Mouse (Mus musculus): ENCODE data around the gene Gm10073.

Gene Gm10073

DNA sequence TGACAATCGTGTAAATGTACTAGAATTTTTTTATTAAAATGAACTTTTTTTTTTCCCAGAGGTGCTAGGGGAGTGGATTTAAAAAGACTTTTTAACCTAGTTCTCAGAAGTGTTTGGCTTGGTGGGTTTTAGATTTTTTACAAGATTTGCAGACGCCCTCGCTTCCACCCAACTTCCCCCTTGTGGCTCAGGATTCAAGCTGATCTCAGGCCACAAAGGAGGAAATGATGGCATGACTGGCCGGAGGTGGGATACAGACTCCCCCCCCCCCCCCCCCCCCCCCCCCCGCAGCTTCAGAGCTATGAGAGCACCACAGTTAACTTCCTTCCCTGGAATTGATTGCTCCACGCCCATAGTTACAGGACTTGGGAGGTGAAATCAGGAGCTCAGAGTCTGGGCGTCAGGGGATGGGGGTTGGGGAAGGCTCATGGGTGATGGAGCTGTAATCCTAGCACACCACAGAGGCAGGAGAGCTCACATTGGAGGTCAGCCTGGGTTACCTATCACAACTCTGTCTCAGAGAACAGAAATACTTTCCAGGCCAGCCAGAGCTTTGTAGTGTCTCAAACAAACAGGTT, 17.1 kb downstream of the Gm10073 start:
- DNase-seq (ENCODE audit: low read depth, low spot score): no peak

DNA sequence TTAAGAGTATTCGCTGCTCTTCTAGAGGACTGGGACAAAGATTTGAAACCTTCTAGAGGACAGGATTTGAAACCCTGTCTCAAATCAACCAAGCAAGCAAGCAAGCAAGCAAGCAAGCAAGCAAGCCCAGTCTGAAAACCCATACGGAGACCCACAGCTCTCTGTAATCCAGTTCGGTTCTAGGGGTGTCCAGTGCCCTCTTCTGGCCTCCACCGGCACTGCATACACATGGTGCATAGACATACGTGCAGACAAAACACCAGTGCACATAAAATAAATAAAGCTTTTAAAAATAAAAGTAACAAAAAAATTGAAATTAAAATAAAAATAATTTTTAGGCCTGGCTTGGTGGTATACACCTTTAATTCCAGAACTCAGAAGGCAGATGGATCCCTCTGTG, 19.2 kb downstream of the Gm10073 start:
- no peak for DNase-seq (ENCODE audit: low read depth, low spot score)

DNA sequence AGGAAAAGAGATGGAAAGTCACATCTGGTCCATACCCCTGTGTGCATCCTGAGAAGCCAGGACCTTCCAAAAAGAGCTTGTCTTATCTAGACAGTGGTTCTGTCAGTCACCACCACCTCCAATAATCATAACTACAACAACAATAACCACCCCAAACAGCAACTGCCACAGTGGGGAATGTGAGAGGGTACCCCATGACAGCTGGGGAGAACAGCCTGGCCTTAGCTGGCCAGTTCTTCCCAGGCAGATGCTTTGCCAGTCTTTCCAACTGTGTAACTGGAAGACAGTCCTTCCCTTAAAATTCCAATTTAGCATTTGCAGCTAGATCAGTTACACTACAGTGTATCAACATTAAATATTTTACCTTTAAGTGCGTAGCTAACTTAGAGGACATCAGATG, 22.4 kb downstream of the Gm10073 start:
- no peak for DNase-seq (ENCODE audit: low read depth, low spot score)

DNA sequence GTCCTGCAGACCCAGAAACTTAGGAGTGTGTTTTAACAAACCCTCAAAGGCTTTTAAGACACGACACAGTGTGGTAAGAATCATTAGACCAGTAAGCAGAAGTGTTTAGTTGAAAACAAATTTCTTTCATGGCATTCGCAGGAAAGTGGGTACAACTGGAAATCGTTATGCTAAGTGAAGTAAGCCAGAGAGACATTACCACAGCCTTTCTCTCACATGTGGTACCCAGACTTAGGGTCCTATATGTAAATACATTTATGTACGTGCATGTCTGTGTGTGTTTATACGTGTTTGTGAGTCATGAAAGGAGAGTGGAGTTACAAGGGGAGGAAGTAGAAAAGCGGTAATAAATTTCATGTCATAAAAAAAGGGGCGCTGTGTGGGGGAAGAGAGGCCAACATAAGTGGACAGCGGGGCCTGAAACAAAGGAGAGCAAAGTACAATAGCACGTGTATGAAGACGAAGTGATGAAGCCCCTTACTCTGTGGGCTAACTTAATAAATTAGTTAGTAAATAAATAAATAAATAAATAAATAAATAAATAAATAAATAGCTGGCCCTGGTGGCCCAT, 24.8 kb downstream of the Gm10073 start:
- no peak for DNase-seq (ENCODE audit: low read depth, low spot score)

DNA sequence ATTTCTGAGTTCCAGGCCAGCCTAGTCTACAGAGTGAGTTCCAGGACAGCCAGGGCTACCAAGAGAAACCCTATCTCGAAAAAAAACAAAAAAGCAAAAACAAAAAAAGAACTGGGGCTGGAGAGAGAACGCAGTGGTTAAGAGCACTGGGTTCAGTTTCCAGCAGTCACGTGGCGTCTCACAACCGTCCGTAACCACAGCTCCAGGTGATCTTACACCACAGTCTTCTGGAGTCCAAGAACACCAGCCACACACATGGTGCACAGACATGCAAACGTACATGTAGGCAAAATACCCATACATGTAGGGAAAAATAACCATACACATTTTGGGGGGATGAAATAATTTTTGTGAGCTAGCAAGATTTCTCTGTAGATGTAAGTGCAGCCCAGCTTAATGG, 26.5 kb downstream of the Gm10073 start:
- DNase-seq (ENCODE audit: low read depth, low spot score): no peak

DNA sequence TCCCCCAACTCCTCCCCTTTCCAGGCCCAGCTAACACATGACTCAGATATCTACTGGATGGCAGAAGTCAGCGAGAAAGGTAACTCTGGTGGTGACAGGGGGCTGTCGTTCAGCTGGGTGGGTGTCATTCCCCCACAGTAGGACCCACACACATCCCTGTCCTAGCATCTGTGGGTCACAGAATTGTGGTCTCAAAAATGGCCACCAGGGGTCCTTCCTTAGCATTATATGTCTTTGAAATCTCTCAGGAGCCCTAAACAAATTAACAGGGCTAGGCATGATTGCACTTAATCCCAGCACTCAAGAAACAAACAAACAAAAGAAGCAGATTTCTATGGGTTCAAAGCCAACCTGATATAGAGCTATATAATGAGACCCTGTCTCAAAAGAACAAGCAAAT, 28.1 kb downstream of the Gm10073 start:
- peak; percentile 49 for DNase-seq (ENCODE audit: low read depth, low spot score)

DNA sequence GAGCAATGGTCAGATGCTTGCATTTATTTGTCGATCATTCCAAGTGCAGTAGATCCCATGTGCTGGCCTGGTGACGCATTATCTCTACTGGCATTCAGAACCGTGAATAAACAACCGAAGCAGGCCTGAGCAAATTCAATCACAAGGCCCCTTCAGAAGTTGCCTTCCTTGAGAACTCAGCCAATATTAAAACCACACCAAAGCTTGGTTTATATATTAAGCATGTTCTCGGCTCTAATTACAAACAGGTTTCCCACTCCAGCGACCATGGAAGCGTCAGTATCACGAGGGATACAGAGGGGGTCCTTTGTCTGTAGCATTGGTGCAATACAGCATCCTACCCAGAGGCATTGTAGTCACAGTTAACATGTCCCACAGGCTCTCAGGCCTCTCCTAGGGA, 30.2 kb downstream of the Gm10073 start:
- no peak for DNase-seq (ENCODE audit: low read depth, low spot score)

DNA sequence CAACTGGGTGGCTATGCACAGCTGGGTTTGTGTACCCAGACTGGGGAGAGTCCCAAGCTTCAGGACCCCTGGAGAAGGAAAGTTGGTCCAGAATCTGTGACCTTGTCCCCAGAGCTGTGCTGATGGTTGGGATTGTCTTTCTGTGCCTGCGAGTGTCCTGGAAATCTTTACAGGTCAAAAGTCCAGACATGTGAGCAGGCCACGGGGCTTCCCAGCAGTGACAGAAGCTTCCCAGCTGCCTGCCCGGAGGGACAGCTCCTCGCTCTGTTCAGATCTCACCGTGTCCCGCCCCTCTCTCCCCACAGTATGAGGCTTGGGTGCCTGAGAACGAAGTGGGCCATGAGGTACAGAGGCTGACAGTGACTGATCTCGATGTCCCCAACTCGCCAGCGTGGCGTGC, 32.3 kb downstream of the Gm10073 start:
- DNase-seq (ENCODE audit: low read depth, low spot score): no peak

DNA sequence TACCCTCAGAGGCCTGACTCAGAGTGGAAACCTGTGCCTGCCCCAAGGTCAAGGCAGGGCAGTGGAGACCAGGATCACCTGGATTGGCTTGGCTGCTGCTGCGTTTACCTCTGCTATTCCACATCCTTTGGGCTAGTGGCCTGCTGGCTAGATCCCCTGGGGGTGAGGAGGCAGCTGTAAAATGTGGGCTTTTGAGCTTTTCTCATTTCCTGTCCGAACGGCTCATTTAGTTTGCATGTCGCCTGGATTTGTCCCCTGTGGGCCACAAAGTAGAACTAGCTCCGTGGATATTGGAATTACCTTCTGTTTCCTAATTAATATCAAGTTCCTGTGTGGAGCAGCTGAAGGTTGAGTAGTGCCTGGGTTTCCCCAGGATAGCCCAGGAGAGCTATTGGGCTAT, 34.1 kb downstream of the Gm10073 start:
- DNase-seq (ENCODE audit: low read depth, low spot score): no peak

DNA sequence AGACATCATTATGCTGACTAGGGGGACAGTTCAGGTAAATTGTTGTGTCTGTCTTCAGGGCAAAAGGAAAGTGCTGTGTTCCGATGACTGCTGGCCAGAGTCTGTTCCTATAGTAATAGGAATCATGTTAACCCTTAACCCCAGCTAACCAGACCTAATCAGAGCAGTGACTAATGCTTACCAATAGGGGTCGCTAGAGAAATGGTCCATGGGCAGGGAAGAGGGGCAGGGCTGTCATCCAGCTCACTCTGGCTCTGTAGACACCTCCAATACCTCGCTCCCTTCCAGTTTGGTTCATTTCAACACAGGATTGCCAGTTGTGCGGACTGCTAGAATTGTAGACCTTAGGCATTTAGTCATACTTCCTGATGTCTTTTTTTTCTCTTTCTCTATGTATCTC, 37.8 kb downstream of the Gm10073 start:
- peak; percentile 36 for DNase-seq (ENCODE audit: low read depth, low spot score)

DNA sequence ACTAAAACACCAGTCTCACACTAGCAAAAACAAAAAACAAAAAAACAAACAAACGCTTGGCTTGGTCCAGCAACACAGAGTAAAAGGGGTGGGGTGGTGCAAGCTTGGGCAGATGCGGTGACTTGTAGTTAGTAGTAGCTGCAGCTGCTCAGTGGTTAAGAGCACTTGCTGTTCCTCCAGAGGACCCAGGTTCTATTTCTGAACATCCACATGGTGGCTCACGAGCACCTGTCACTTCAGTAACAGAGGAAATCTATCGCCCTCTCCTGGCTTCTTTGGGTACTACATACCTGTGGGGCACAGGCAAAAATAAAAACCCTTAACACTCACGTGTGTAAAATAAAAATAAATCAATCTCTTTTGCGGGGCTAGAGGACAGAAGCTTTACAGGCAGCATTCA, 38.8 kb downstream of the Gm10073 start:
- peak; percentile 72 for DNase-seq (ENCODE audit: low read depth, low spot score)

DNA sequence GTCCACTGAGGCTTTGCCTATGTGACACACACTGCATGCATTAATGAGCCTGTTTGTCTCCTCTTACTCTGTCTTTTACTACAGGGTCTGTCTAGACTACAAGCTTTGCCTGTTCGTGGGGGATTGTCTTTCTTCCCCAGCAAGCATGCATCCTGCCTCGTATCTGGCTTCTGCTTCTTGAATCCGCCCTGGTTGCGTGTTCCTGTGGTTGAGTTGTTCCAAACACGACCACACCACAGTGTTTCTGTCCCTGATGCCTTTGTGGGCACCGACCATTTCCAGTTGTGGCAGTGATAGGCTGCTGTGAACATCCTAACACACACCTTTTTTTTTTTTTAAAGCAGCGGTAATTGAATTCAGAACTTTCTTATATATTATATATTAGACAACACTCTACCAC, 39.6 kb downstream of the Gm10073 start:
- DNase-seq (ENCODE audit: low read depth, low spot score): no peak

DNA sequence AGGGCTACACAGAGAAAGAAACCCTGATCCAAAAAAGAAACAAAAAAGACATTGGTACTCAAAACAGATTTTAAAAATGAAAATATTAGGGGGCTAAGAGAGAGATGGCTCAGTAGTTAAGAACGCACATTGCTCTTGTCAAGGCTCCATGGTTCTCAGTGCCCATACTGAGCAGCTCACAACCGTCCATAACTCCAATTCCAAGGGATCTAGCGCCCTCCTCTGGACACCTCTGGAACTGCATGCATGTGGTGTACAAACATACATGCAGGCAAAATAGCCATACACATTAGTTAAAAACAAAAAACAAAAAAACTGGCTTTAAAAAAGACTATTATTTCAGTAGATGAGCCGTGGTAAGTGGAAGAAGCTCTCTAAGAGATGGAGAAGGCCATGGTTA, 42.7 kb downstream of the Gm10073 start:
- peak; percentile 27 for DNase-seq (ENCODE audit: low read depth, low spot score)

DNA sequence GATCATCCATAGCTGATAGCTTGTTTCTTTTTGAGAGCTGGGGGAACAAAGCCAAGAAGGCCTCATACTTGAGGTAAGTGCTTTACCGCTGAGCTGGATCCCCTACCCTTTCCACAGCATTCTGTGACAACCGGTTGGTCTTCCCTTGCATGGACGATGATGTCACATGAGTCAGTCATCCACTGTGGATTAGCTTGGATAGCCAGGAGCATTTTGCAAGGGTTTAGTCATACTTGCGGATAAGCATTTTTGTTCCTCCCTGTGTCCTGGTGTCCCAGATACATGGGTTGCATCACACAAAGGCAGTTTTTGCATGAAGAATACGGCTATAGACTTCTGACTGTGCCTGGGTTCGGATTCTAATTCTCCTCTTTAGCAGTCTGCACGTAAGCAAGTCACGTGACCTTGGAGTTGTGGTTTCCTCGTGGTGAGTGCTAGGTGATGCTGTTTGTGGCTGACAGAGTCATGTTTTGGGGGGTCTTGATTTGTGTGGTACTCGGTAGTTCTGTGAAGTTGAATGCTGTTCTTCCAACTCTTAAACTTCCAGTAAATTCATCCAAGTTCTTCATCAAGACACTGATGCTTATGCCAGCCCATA, 43.3 kb downstream of the Gm10073 start:
- DNase-seq (ENCODE audit: low read depth, low spot score): no peak

DNA sequence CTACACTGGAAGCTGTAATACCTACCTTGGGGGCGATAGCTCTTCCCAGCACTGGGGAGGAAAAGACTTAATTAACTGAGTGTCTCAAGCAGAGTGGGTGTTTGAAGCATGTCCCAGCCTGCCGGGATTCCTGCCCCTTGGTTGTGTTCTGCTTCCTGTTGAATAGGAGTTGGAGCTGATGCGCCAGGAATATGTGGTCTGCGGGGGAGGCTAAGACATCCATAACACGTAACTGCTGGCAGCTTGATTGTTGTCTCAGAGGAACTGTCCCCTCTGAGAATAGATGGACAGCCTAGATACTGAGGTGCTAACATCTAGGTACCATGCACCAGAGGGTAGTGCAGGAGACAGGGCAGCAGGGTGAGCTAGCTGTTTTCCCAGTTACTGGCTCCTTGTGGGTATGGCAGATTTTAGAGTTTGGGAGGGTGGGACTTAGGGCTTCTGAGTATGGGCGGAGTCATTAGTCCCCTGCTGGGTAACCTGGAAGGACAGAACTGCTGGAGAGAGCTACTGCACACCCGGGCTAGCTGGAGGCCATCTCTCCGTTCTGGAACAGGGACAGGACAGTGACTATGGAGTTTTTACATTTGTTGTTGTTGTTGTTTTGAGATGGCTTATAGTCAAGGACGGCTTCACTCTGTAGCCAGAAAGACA, 44.5 kb downstream of the Gm10073 start:
- no peak for DNase-seq (ENCODE audit: low read depth, low spot score)

DNA sequence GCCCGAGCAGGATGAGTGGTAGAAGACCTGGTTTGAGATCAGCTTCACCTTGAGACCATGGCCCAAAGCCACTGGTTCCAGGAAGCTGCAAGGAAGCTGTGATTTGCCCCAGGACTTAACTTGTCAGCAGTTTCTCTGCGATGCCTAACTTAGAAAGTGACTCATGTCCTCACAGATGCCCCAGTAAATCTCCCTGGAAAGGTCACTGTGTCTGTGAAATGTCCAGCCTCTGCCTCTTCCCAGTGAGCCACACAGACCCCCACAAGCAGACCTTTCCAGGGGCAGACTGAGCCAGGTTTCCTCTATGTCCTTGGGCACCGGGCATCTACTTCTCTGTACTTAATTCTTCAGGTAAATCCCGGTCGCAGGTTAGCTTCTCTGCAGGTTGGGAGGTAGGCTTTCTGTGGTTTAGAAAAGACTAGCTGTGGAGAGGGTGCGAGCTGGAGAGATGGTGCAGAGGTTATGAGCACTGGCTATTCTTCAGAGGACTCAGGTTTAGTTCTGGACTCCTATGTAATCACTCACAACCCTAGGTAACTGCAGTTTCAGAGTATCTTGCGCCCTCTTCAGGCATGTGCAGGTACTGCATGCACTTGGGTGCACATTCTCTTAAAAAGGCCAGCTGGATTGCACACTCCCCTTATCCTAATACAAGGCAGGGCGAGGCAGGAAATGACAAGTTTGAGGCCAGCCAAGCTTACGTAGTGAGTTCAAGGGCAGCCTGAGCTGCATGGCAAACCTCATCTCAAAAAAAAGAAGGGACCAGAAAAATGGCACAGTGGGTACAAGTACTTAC, 45.8 kb downstream of the Gm10073 start:
- peak; percentile 21 for DNase-seq (ENCODE audit: low read depth, low spot score)

DNA sequence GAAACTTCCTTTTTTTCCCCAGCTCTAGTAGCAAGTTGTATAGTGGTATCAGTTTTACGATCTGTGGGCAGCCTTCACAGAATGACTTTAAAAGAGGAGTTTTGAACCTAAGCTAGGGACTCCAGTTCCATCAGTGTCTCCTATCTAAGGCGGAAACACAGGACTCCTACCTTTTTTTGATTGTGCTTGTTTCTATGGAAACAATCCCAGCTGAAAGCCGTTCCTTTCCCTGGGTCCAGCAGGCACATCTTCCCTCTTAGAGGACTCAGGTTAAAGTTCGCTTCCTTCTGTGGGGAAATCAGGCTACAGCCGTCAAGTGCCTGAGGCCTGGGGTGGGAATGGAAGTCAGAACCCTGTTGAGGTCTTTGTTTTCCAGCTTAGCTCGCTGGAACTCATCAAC, 46.5 kb downstream of the Gm10073 start:
- DNase-seq (ENCODE audit: low read depth, low spot score): no peak
